Mouse (Mus musculus): ENCODE results near the gene Tmem230. TPM values are rescaled to one million over a fixed set of nuclear protein-coding genes. Genes with fewer than 3 reads are reported as not detected.
A peak's percentile ranks its signal among the peaks of the same experiment; 100 is the strongest.

Gene Tmem230
- polyA plus RNA-seq, 1 experiment = 81.9 TPM

DNA sequence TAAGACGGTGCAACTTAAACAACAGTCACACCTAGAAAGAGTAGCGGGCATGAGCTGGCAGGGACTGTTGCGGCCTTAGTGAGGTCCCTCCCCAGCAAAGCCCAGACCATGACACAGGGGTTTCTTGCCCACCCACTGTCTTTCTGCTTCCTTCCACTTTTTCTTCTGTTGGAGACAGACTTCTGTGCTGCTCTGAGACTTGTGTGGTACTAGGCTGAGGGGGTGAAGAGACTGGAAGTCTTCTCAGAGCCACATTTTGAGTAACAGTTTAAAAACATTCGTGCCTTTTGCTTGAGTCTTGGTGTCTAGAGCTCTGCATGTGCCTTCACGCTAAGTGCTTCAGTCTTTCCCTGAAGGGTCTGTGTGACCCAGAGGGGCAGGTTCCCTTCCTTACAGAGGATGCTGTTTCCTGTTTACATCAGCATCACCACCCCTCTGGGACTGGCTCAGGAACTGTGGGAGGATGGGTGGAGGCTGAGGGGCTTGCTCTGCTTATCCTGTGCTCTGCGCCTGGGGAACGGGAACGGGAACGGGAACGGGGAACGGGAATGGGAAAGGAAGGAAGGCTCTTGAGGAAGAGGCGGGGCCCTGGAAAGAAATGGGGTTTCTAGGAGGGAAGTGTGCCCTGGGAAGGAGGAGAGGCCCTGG is 37.0 kb upstream of the Tmem230 start:
- Histone ChIP-seq H3K27ac (ENCODE audit: insufficient read depth, low read length) (peak overlapping the region; percentile 1; the same call in 1 of the 2 replicates), H3K4me3 (replicated peaks; ENCODE audit: insufficient read depth, low read depth, low read length) (no peak overlapping the region), H3K4me1 (ENCODE audit: control insufficient read depth, insufficient read depth, low read length) (peaks cover 18% of the 10 kb centered on the region), H3K27me3 (ENCODE audit: control insufficient read depth, insufficient read depth, low read length) (no peaks in the 10 kb centered on the region)
- WGBS = 86% methylated on average over 12 of the region's 12 CpGs
- TF ChIP-seq POLR2A (IDR thresholded peaks at IDR 0.05; ENCODE audit: borderline replicate concordance, insufficient read depth, low read length) = no peak
- no peak for TF ChIP-seq CTCF (IDR thresholded peaks at IDR 0.05; ENCODE audit: borderline replicate concordance, insufficient read depth, low read depth, low read length)
- no peak for DNase-seq

- peaks cover 24% of the 10 kb centered on the region for H3K4me1 ChIP-seq (ENCODE audit: control insufficient read depth, insufficient read depth, low read length)
- no peak overlapping the region for H3K27ac ChIP-seq (ENCODE audit: insufficient read depth, low read length)
- 60% methylated on average over 15 of the region's 15 CpGs for WGBS
- TF ChIP-seq POLR2A (IDR thresholded peaks at IDR 0.05; ENCODE audit: borderline replicate concordance, insufficient read depth, low read length) = no peak
- no peak for TF ChIP-seq CTCF (IDR thresholded peaks at IDR 0.05; ENCODE audit: borderline replicate concordance, insufficient read depth, low read depth, low read length)
- no peak for DNase-seq
- H3K27me3 ChIP-seq (ENCODE audit: control insufficient read depth, insufficient read depth, low read length) = no peaks in the 10 kb centered on the region
- H3K4me3 ChIP-seq (replicated peaks; ENCODE audit: insufficient read depth, low read depth, low read length) = no peak overlapping the region
Observed at GRCm38 (mm10) chr2:132283236-132284070, 35.8 kb upstream of the Tmem230 start.

GRCm38 (mm10) chr2:132282453-132283174 is 35.0 kb upstream of the Tmem230 start:
- TF ChIP-seq CTCF (IDR thresholded peaks at IDR 0.05; ENCODE audit: borderline replicate concordance, insufficient read depth, low read depth, low read length) = no peak
- no peak for TF ChIP-seq POLR2A (IDR thresholded peaks at IDR 0.05; ENCODE audit: borderline replicate concordance, insufficient read depth, low read length)
- DNase-seq = no peak
- Histone ChIP-seq H3K27me3 (ENCODE audit: control insufficient read depth, insufficient read depth, low read length) (no peaks in the 10 kb centered on the region), H3K4me3 (replicated peaks; ENCODE audit: insufficient read depth, low read depth, low read length) (no peak overlapping the region), H3K4me1 (ENCODE audit: control insufficient read depth, insufficient read depth, low read length) (peaks cover 26% of the 10 kb centered on the region), H3K27ac (ENCODE audit: insufficient read depth, low read length) (no peak overlapping the region)
- 42% methylated on average over 12 of the region's 12 CpGs for WGBS

- peaks cover 29% of the 10 kb centered on the region for H3K4me1 ChIP-seq (ENCODE audit: control insufficient read depth, insufficient read depth, low read length)
- H3K4me3 ChIP-seq (replicated peaks; ENCODE audit: insufficient read depth, low read depth, low read length) = no peak overlapping the region
- WGBS = 41% methylated on average over 10 of the region's 10 CpGs
- no peak overlapping the region for H3K27ac ChIP-seq (ENCODE audit: insufficient read depth, low read length)
- TF ChIP-seq POLR2A (IDR thresholded peaks at IDR 0.05; ENCODE audit: borderline replicate concordance, insufficient read depth, low read length) (no peak), CTCF (IDR thresholded peaks at IDR 0.05; ENCODE audit: borderline replicate concordance, insufficient read depth, low read depth, low read length) (no peak)
- no peak for DNase-seq
- no peaks in the 10 kb centered on the region for H3K27me3 ChIP-seq (ENCODE audit: control insufficient read depth, insufficient read depth, low read length)
Observed at GRCm38 (mm10) chr2:132281560-132282452, 34.2 kb upstream of the Tmem230 start.

DNA sequence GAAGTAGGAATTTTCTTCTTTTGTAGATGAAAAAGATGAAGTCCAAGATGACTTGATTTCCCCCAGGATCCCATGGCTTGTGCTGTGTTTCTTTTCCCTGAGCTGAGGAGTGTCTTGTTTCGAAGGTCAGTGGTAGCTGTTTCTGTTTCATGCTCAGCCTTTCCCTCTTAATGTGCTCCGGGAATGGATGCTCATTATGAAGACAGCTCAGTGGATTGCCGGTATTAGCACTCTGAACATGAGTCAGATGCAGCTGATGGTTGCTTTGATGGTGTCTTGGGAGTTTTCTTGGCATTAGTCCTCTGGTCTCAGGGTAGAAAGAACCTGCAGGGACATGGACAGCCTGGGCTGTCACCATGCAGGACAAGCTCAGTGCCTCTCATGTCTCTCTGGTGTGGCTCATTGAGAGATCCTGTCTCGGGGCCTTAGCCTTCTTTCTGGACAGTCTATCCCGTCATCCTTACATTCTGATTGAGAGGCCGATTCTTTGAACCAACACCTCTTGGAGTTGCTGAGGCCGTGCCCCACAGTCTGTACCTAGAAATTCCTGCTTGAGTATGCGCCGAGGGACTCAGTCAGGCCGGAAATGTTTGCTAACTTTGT is 33.0 kb upstream of the Tmem230 start:
- 83% methylated on average over 10 of the region's 10 CpGs for WGBS
- TF ChIP-seq CTCF (IDR thresholded peaks at IDR 0.05; ENCODE audit: borderline replicate concordance, insufficient read depth, low read depth, low read length) = no peak
- no peak for TF ChIP-seq POLR2A (IDR thresholded peaks at IDR 0.05; ENCODE audit: borderline replicate concordance, insufficient read depth, low read length)
- no peak for DNase-seq

GRCm38 (mm10) chr2:132279978-132280377 is 32.4 kb upstream of the Tmem230 start:
- TF ChIP-seq POLR2A (IDR thresholded peaks at IDR 0.05; ENCODE audit: borderline replicate concordance, insufficient read depth, low read length) = no peak
- TF ChIP-seq CTCF (IDR thresholded peaks at IDR 0.05; ENCODE audit: borderline replicate concordance, insufficient read depth, low read depth, low read length) = no peak
- H3K27me3 ChIP-seq (ENCODE audit: control insufficient read depth, insufficient read depth, low read length) = no peaks in the 10 kb centered on the region
- H3K27ac ChIP-seq (ENCODE audit: insufficient read depth, low read length) = no peak overlapping the region
- H3K4me1 ChIP-seq (ENCODE audit: control insufficient read depth, insufficient read depth, low read length) = peaks cover 24% of the 10 kb centered on the region
- WGBS = 22% methylated on average over 4 of the region's 4 CpGs
- DNase-seq = no peak
- no peak overlapping the region for H3K4me3 ChIP-seq (replicated peaks; ENCODE audit: insufficient read depth, low read depth, low read length)

More for the DNA sequence above, 33.0 kb upstream of the Tmem230 start:
- Histone ChIP-seq H3K27ac (ENCODE audit: insufficient read depth, low read length) (no peak overlapping the region), H3K27me3 (ENCODE audit: control insufficient read depth, insufficient read depth, low read length) (no peaks in the 10 kb centered on the region), H3K4me3 (replicated peaks; ENCODE audit: insufficient read depth, low read depth, low read length) (no peak overlapping the region), H3K4me1 (ENCODE audit: control insufficient read depth, insufficient read depth, low read length) (peaks cover 29% of the 10 kb centered on the region)

Measured in cerebellum, adult 2 months (tissue).